Mouse (Mus musculus): Measurements from ENCODE around the gene Sec14l4. TPM values are rescaled to one million over a fixed set of nuclear protein-coding genes. Genes with fewer than 3 reads are reported as not detected.
A peak's percentile ranks its signal among the peaks of the same experiment; 100 is the strongest.

Gene Sec14l4
- polyA plus RNA-seq, 1 experiment from 2014 or later: not detected

- ATAC-seq (ENCODE audit: low FRiP score) (no peak), DNase-seq (ENCODE audit: low spot score) (no peak)
- WGBS: 80% methylated on average over 6 of the region's 6 CpGs
- Histone ChIP-seq H3K9me3 (ENCODE audit: control insufficient read depth, low read length) (no peaks in the 10 kb centered on the region), H3K4me3 (ENCODE audit: low read depth, low read length) (no peak overlapping the region), H3K27ac (ENCODE audit: low read depth, low read length) (no peak overlapping the region), H3K9ac (ENCODE audit: low read depth, low read length) (no peak overlapping the region), H3K4me1 (replicated peaks; ENCODE audit: control insufficient read depth, insufficient read depth, low read length) (peaks cover 5% of the 10 kb centered on the region; the same call in 1 of the 2 replicates), H3K4me2 (replicated peaks; ENCODE audit: low read depth, low read length) (no peak overlapping the region), H3K36me3 (ENCODE audit: control insufficient read depth, insufficient read depth, low read length) (no peaks in the 10 kb centered on the region), H3K27me3 (ENCODE audit: control insufficient read depth, insufficient read depth, low read length) (peaks cover 23% of the 10 kb centered on the region)
These were observed 37.3 kb upstream of the Sec14l4 start for GRCm38 (mm10) chr11:3993914-3994313.

DNA sequence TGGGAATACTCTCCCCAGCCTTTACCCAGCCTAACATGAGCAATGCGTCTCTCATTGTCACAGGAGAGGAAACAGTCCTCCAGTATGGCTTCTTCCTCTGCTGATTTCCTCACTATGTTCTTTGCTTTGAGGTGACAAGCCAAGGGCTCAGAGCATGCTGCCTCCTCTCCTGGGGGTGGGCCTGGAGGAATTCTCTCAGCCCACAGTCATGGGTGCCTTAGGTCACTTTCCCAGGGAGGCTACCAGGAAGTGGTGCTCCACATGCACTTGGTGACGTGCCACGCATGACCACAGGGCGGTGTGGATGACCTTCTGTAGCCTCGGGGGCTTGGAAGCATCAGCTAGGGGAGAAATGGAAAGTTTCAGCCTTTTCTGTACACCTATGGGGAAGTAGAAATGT is 35.8 kb upstream of the Sec14l4 start:
- H3K4me2 ChIP-seq (replicated peaks; ENCODE audit: low read depth, low read length): no peak overlapping the region
- H3K27ac ChIP-seq (ENCODE audit: low read depth, low read length): no peak overlapping the region
- H3K4me3 ChIP-seq (ENCODE audit: low read depth, low read length): no peak overlapping the region
- no peaks in the 10 kb centered on the region for H3K36me3 ChIP-seq (ENCODE audit: control insufficient read depth, insufficient read depth, low read length)
- peaks cover 5% of the 10 kb centered on the region; the same call in 1 of the 2 replicates for H3K4me1 ChIP-seq (replicated peaks; ENCODE audit: control insufficient read depth, insufficient read depth, low read length)
- DNase-seq (ENCODE audit: low spot score) (no peak), ATAC-seq (ENCODE audit: low FRiP score) (no peak)
- no peak overlapping the region for H3K9ac ChIP-seq (ENCODE audit: low read depth, low read length)
- H3K9me3 ChIP-seq (ENCODE audit: control insufficient read depth, low read length): no peaks in the 10 kb centered on the region
- 87% methylated on average over 5 of the region's 5 CpGs for WGBS
- peaks cover 33% of the 10 kb centered on the region for H3K27me3 ChIP-seq (ENCODE audit: control insufficient read depth, insufficient read depth, low read length)

DNA sequence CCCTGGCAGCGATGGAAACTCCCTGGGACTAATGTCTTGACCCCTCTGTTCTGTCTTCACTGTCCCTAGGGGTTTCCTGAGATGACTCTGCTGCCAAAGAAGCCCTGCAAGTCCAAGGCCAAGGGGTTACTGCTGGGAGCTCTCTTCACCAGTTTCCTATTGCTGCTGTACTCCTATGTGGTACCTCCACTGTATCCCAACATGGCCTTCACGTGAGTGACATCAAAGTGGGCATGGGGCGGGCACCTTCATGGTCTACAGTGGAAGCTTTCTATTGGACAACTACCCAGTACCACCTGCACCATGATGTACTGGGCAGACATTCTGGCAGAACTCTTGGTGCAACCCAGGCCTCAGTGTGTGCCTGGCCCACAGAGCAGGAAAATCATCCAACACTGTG is 34.4 kb upstream of the Sec14l4 start:
- Histone ChIP-seq H3K4me3 (ENCODE audit: low read depth, low read length) (no peak overlapping the region), H3K36me3 (ENCODE audit: control insufficient read depth, insufficient read depth, low read length) (no peaks in the 10 kb centered on the region), H3K9ac (ENCODE audit: low read depth, low read length) (no peak overlapping the region), H3K4me2 (replicated peaks; ENCODE audit: low read depth, low read length) (no peak overlapping the region), H3K27me3 (ENCODE audit: control insufficient read depth, insufficient read depth, low read length) (peaks cover 33% of the 10 kb centered on the region), H3K27ac (ENCODE audit: low read depth, low read length) (no peak overlapping the region), H3K4me1 (replicated peaks; ENCODE audit: control insufficient read depth, insufficient read depth, low read length) (peaks cover 5% of the 10 kb centered on the region; the same call in 1 of the 2 replicates), H3K9me3 (ENCODE audit: control insufficient read depth, low read length) (no peaks in the 10 kb centered on the region)
- ATAC-seq (ENCODE audit: low FRiP score) (no peak), DNase-seq (ENCODE audit: low spot score) (no peak)
- 83% methylated on average over 3 of the region's 3 CpGs for WGBS

DNA sequence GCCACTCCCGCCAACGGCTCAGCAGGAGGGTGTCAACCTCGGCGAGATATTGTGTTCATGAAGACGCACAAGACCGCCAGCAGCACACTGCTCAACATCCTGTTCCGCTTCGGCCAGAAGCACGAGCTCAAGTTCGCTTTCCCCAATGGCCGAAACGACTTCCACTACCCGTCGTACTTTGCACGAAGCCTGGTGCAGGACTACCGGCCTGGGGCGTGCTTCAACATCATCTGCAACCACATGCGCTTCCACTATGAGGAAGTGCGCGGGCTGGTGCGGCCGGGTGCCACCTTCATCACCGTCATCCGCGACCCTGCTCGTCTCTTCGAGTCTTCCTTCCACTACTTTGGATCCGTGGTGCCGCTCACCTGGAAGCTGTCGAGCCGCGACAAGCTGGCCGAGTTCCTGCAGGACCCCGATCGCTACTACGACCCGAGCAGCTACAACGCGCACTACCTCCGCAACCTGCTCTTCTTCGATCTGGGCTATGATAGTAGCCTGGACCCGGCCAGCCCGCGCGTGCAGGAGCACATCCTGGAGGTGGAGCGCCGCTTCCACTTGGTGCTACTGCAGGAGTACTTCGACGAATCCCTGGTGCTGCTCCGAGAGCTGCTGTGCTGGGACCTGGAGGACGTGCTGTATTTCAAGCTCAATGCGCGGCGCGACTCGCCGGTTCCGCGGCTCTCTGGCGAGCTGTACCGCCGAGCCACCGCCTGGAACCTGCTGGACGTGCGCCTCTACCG is 33.1 kb upstream of the Sec14l4 start:
- H3K9ac ChIP-seq (ENCODE audit: low read depth, low read length): no peak overlapping the region

DNA sequence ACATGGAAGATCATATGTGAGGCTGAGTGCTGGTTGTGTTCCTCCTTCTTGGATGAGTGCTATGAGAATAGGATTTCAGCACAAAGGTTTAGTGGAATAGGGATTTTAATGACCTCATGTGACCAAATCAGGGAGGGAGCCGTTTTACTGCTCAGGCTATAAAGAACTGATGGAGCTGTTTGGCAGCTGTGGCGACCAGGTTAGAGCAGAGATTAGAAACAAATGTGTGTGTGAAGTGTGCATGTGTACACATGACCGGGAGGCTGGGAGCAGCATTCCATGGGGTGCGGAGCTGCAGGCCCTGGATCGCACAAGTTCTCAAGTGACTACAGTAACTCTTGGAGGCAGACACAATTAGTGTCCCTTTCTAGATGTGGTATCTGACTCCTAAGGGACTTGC is 31.7 kb upstream of the Sec14l4 start:
- no peaks in the 10 kb centered on the region for H3K36me3 ChIP-seq (ENCODE audit: control insufficient read depth, insufficient read depth, low read length)
- H3K9ac ChIP-seq (ENCODE audit: low read depth, low read length): no peak overlapping the region
- peaks cover 5% of the 10 kb centered on the region; the same call in 1 of the 2 replicates for H3K4me1 ChIP-seq (replicated peaks; ENCODE audit: control insufficient read depth, insufficient read depth, low read length)
- ATAC-seq (ENCODE audit: low FRiP score): no peak
- H3K27me3 ChIP-seq (ENCODE audit: control insufficient read depth, insufficient read depth, low read length): peaks cover 33% of the 10 kb centered on the region
- no peak overlapping the region for H3K4me3 ChIP-seq (ENCODE audit: low read depth, low read length)
- H3K9me3 ChIP-seq (ENCODE audit: control insufficient read depth, low read length): no peaks in the 10 kb centered on the region
- no peak for DNase-seq (ENCODE audit: low spot score)
- no peak overlapping the region for H3K27ac ChIP-seq (ENCODE audit: low read depth, low read length)
- WGBS: 78% methylated on average over 5 of the region's 5 CpGs
- no peak overlapping the region for H3K4me2 ChIP-seq (replicated peaks; ENCODE audit: low read depth, low read length)

More for the DNA sequence above, 33.1 kb upstream of the Sec14l4 start:
- DNase-seq (ENCODE audit: low spot score) (peak; percentile 41), ATAC-seq (ENCODE audit: low FRiP score) (no peak)
- peaks cover 33% of the 10 kb centered on the region for H3K27me3 ChIP-seq (ENCODE audit: control insufficient read depth, insufficient read depth, low read length)
- no peak overlapping the region for H3K27ac ChIP-seq (ENCODE audit: low read depth, low read length)
- no peaks in the 10 kb centered on the region for H3K36me3 ChIP-seq (ENCODE audit: control insufficient read depth, insufficient read depth, low read length)
- no peaks in the 10 kb centered on the region for H3K9me3 ChIP-seq (ENCODE audit: control insufficient read depth, low read length)
- H3K4me3 ChIP-seq (ENCODE audit: low read depth, low read length): peak overlapping the region; percentile 26
- H3K4me1 ChIP-seq (replicated peaks; ENCODE audit: control insufficient read depth, insufficient read depth, low read length): peaks cover 5% of the 10 kb centered on the region; the same call in 1 of the 2 replicates
- peak overlapping the region; percentile 41 for H3K4me2 ChIP-seq (replicated peaks; ENCODE audit: low read depth, low read length)
- WGBS: 7% methylated on average over 66 of the region's 66 CpGs

GRCm38 (mm10) chr11:4001603-4002002 is 29.7 kb upstream of the Sec14l4 start:
- Histone ChIP-seq H3K4me3 (ENCODE audit: low read depth, low read length) (no peak overlapping the region), H3K9ac (ENCODE audit: low read depth, low read length) (no peak overlapping the region), H3K4me2 (replicated peaks; ENCODE audit: low read depth, low read length) (no peak overlapping the region), H3K36me3 (ENCODE audit: control insufficient read depth, insufficient read depth, low read length) (no peaks in the 10 kb centered on the region), H3K27ac (ENCODE audit: low read depth, low read length) (no peak overlapping the region), H3K27me3 (ENCODE audit: control insufficient read depth, insufficient read depth, low read length) (peaks cover 33% of the 10 kb centered on the region), H3K4me1 (replicated peaks; ENCODE audit: control insufficient read depth, insufficient read depth, low read length) (peaks cover 5% of the 10 kb centered on the region; the same call in 1 of the 2 replicates), H3K9me3 (ENCODE audit: control insufficient read depth, low read length) (no peaks in the 10 kb centered on the region)
- WGBS: 9% methylated on average over 5 of the region's 5 CpGs
- ATAC-seq (ENCODE audit: low FRiP score) (no peak), DNase-seq (ENCODE audit: low spot score) (peak; percentile 85)

- Histone ChIP-seq H3K27ac (ENCODE audit: low read depth, low read length) (no peak overlapping the region), H3K36me3 (ENCODE audit: control insufficient read depth, insufficient read depth, low read length) (no peaks in the 10 kb centered on the region), H3K4me1 (replicated peaks; ENCODE audit: control insufficient read depth, insufficient read depth, low read length) (no peaks in the 10 kb centered on the region), H3K4me2 (replicated peaks; ENCODE audit: low read depth, low read length) (no peak overlapping the region), H3K9me3 (ENCODE audit: control insufficient read depth, low read length) (no peaks in the 10 kb centered on the region), H3K27me3 (ENCODE audit: control insufficient read depth, insufficient read depth, low read length) (no peaks in the 10 kb centered on the region; the same call in 1 of the 2 replicates), H3K9ac (ENCODE audit: low read depth, low read length) (no peak overlapping the region), H3K4me3 (ENCODE audit: low read depth, low read length) (no peak overlapping the region)
- ATAC-seq (ENCODE audit: low FRiP score) (no peak), DNase-seq (ENCODE audit: low spot score) (no peak)
- WGBS: 64% methylated on average over 5 of the region's 5 CpGs
These were observed 25.9 kb upstream of the Sec14l4 start for GRCm38 (mm10) chr11:4005220-4005805.

DNA sequence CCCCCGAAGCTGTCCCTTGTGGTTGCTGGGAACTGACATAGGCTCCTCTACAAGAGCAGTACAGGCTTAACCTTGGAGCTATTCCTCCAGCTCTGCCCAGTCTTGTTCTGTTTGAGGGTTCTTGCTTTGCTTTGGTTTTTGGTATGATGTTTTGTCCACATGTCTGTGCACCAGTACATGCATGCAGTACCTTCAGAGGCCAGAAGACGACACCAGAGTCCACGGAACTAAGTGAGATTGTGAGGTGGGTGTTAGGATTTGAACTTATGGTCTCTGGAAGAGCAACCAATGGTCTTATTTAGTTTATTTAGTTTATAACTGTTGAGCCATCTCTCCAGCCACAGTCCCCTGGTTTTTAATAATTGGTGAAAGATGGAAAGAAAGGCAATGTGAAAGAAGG is 24.8 kb upstream of the Sec14l4 start:
- no peak overlapping the region for H3K4me3 ChIP-seq (ENCODE audit: low read depth, low read length)
- no peaks in the 10 kb centered on the region; the same call in 1 of the 2 replicates for H3K27me3 ChIP-seq (ENCODE audit: control insufficient read depth, insufficient read depth, low read length)
- no peak for ATAC-seq (ENCODE audit: low FRiP score)
- no peak for DNase-seq (ENCODE audit: low spot score)
- WGBS: 80% methylated on average over 3 of the region's 3 CpGs
- H3K36me3 ChIP-seq (ENCODE audit: control insufficient read depth, insufficient read depth, low read length): no peaks in the 10 kb centered on the region
- no peak overlapping the region for H3K9ac ChIP-seq (ENCODE audit: low read depth, low read length)
- H3K9me3 ChIP-seq (ENCODE audit: control insufficient read depth, low read length): no peaks in the 10 kb centered on the region
- H3K4me2 ChIP-seq (replicated peaks; ENCODE audit: low read depth, low read length): no peak overlapping the region
- no peak overlapping the region for H3K27ac ChIP-seq (ENCODE audit: low read depth, low read length)
- no peaks in the 10 kb centered on the region for H3K4me1 ChIP-seq (replicated peaks; ENCODE audit: control insufficient read depth, insufficient read depth, low read length)

GRCm38 (mm10) chr11:4012616-4013015 is 18.6 kb upstream of the Sec14l4 start:
- Histone ChIP-seq H3K9ac (ENCODE audit: low read depth, low read length) (no peak overlapping the region), H3K9me3 (ENCODE audit: control insufficient read depth, low read length) (no peaks in the 10 kb centered on the region), H3K27me3 (ENCODE audit: control insufficient read depth, insufficient read depth, low read length) (no peaks in the 10 kb centered on the region), H3K4me3 (ENCODE audit: low read depth, low read length) (no peak overlapping the region), H3K4me1 (replicated peaks; ENCODE audit: control insufficient read depth, insufficient read depth, low read length) (no peaks in the 10 kb centered on the region), H3K27ac (ENCODE audit: low read depth, low read length) (no peak overlapping the region), H3K36me3 (ENCODE audit: control insufficient read depth, insufficient read depth, low read length) (no peaks in the 10 kb centered on the region), H3K4me2 (replicated peaks; ENCODE audit: low read depth, low read length) (no peak overlapping the region)
- 61% methylated on average over 1 of the region's 1 CpGs for WGBS
- ATAC-seq (ENCODE audit: low FRiP score): no peak
- DNase-seq (ENCODE audit: low spot score): no peak
